Mouse (Mus musculus) bone marrow, adult 2 months (tissue): ENCODE data around the gene Smco4.

ENCODE experiments used
- CTCF ChIP-seq: fragments of 200-500 bp; IDR thresholded peaks from 2 replicates; pipeline ENCODE4 v1.5.1; 2011; ENCODE audit warnings: low read length, control low read depth; ENCODE audit not compliant: control insufficient read depth, insufficient read depth
- POLR2A ChIP-seq: fragments of 200-500 bp; IDR thresholded peaks from 2 replicates; pipeline ENCODE4 v1.6.1; 2011; ENCODE audit warnings: low read depth, mild to moderate bottlenecking, control low read depth, low read length, borderline replicate concordance; ENCODE audit not compliant: control insufficient read depth

DNA sequence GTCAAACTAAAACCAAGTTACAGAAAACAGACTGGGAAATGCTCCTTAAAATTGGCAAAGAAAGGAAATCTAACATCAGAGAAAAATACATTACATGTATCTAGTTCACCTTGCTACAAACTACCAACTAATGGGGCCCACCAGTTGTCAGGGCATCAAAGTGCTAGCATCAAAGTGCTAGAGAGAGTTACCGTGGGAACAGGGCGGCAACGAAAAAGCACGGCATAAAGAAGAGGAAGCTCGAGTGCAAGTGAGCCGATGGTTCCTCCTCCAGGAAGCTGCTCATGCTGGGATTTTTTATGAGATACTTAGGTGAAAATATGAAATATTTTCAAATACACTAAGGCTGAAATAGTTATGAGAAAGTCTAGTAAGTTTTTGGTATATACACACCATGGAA is 86.9 kb downstream of the Smco4 start:
- no peak for TF ChIP-seq CTCF
- no peak for TF ChIP-seq POLR2A
